Mouse (Mus musculus) right cerebral cortex, postnatal 25 days (tissue): Measurements from ENCODE around the gene Il17rd.

Experiments
- DNase-seq: peaks from one replicate; pipeline ENCODE4 v3.0.0; 2022

Gene Il17rd

GRCm38 (mm10) chr14:27048231-27048956 lies 9.7 kb downstream of the Il17rd start:
- DNase-seq, result no peak

GRCm38 (mm10) chr14:27050043-27050442 lies 11.3 kb downstream of the Il17rd start:
- DNase-seq, result no peak

- DNase-seq, result no peak
These were observed 12.1 kb downstream of the Il17rd start for GRCm38 (mm10) chr14:27050560-27051510.

- no peak for DNase-seq
These were observed 12.8 kb downstream of the Il17rd start for GRCm38 (mm10) chr14:27051511-27051895.

GRCm38 (mm10) chr14:27058535-27059223 lies 19.9 kb downstream of the Il17rd start:
- no peak for DNase-seq

GRCm38 (mm10) chr14:27059224-27059558 lies 20.4 kb downstream of the Il17rd start:
- DNase-seq, result no peak

- no peak for DNase-seq
These were observed 24.6 kb downstream of the Il17rd start for GRCm38 (mm10) chr14:27063338-27063737.

- no peak for DNase-seq
These were observed 27.6 kb downstream of the Il17rd start for GRCm38 (mm10) chr14:27066171-27066929.

- DNase-seq, result no peak
These were observed 29.1 kb downstream of the Il17rd start for GRCm38 (mm10) chr14:27067866-27068271.

- no peak for DNase-seq
These were observed 30.8 kb downstream of the Il17rd start for GRCm38 (mm10) chr14:27069434-27070097.

GRCm38 (mm10) chr14:27070128-27070527 lies 31.4 kb downstream of the Il17rd start:
- no peak for DNase-seq

GRCm38 (mm10) chr14:27070758-27071157 lies 32.0 kb downstream of the Il17rd start:
- DNase-seq, result no peak

GRCm38 (mm10) chr14:27071985-27072384 lies 33.2 kb downstream of the Il17rd start:
- no peak for DNase-seq

GRCm38 (mm10) chr14:27075084-27075483 lies 36.3 kb downstream of the Il17rd start:
- no peak for DNase-seq

GRCm38 (mm10) chr14:27075909-27076521 lies 37.3 kb downstream of the Il17rd start:
- DNase-seq, result no peak

GRCm38 (mm10) chr14:27076522-27076920 lies 37.8 kb downstream of the Il17rd start:
- DNase-seq, result no peak

- no peak for DNase-seq
These were observed 43.0 kb downstream of the Il17rd start for GRCm38 (mm10) chr14:27081536-27082275.

- no peak for DNase-seq
These were observed 46.7 kb downstream of the Il17rd start for GRCm38 (mm10) chr14:27085471-27085870.

- DNase-seq, result no peak
These were observed 47.3 kb downstream of the Il17rd start for GRCm38 (mm10) chr14:27085999-27086398.

- no peak for DNase-seq
These were observed 55.5 kb downstream of the Il17rd start for GRCm38 (mm10) chr14:27094247-27094646.

- no peak for DNase-seq
These were observed 57.4 kb downstream of the Il17rd start for GRCm38 (mm10) chr14:27096133-27096532.
